ENCODE assay signal across 8 mouse cellular contexts in genomic region chr13:23685121-23685861, GRCm38 (mm10). TPM values are rescaled to one million over a fixed set of nuclear protein-coding genes. Genes with fewer than 3 reads are reported as not detected.
A peak's percentile ranks its signal among the peaks of the same experiment; 100 is the strongest.
DNase-seq lines count a peak whose midpoint lies in the region; ATAC-seq and TF ChIP-seq lines count a peak whose summit lies in the region.

No protein-coding gene starts in this region.

- WGBS in stomach, embryonic 15.5 days, result 2% methylated on average over 15 of the region's 15 CpGs

- no peak for ATAC-seq in stomach, embryonic 15.5 days (ENCODE audit: insufficient read depth, low FRiP score, low read depth)

- in situ Hi-C loops in ES-E14 (cut with MboI; ENCODE audit: low sequenced_read_pairs in 2 of 2, unreplicated experiment in 2 of 2), result loop anchor here in 1 of 2 experiments (25.0 kb wide), 1 partner anchor 1648 kb away; the partner anchor contains the start of genes Hist1h2ag, Hist1h2ah, Hist1h2bj and Hist1h2bk

- H3K36me3 ChIP-seq in ES-E14 (ENCODE audit: control insufficient read depth, insufficient read depth, low read length, poor library complexity, severe bottlenecking), result no peaks in the 10 kb centered on the region
- H3K36me3 ChIP-seq in erythroblast, embryonic 14.5 days (ENCODE audit: control insufficient read depth), result peaks cover 10% of the 10 kb centered on the region
- no peaks in the 10 kb centered on the region for H3K36me3 ChIP-seq in stomach, embryonic 15.5 days

- peak overlapping the region; percentile 45 to 47 for H3K4me3 ChIP-seq in ES-E14 (ENCODE audit: insufficient read depth in 1 of 2, low read depth in 1 of 2, low read length in 2 of 2, poor library complexity in 1 of 2, severe bottlenecking in 1 of 2)
- peak overlapping the region; percentile 79 for H3K4me3 ChIP-seq in erythroblast, embryonic 14.5 days (replicated peaks)
- H3K4me3 ChIP-seq in stomach, embryonic 15.5 days (replicated peaks), result peak overlapping the region; percentile 46

- H3K27me3 ChIP-seq in erythroblast, embryonic 14.5 days (ENCODE audit: control insufficient read depth), result no peaks in the 10 kb centered on the region
- H3K27me3 ChIP-seq in stomach, embryonic 15.5 days (replicated peaks), result no peaks in the 10 kb centered on the region

- peak overlapping the region; percentile 59 for H3K4me2 ChIP-seq in stomach, embryonic 15.5 days

- peak overlapping the region; percentile 5; the same call in 1 of the 2 replicates for H3K9ac ChIP-seq in ES-E14 (ENCODE audit: insufficient read depth, low read depth, low read length, poor library complexity, severe bottlenecking)
- H3K9ac ChIP-seq in stomach, embryonic 15.5 days, result peak overlapping the region; percentile 44

- peak overlapping the region; percentile 3; the same call in 1 of the 2 replicates for H3K27ac ChIP-seq in ES-E14 (ENCODE audit: insufficient read depth, low read depth, low read length, poor library complexity, severe bottlenecking)
- H3K27ac ChIP-seq in stomach, embryonic 15.5 days, result peak overlapping the region; percentile 97

- peak; percentile 26 to 86 for DNase-seq in adrenal gland, adult (ENCODE audit: inconsistent age in 2 of 2, low spot score in 1 of 2)
- no peak for DNase-seq in adrenal gland, postnatal 4 days (ENCODE audit: low spot score in 2 of 2)
- DNase-seq in ES-E14 (ENCODE audit: low read depth, low spot score), result no peak
- peak; percentile 67 for DNase-seq in hindlimb bud, embryonic 11.5 days (ENCODE audit: extremely low spot score, low read depth, low spot score)
- peak; percentile 45 for DNase-seq in lung, postnatal 36 days
- DNase-seq in frontal cortex, postnatal 10 days (ENCODE audit: low spot score in 2 of 2), result no peak

- no peaks in the 10 kb centered on the region for H3K9me3 ChIP-seq in ES-E14 (ENCODE audit: control insufficient read depth, insufficient read depth, low read depth, low read length)
- no peaks in the 10 kb centered on the region for H3K9me3 ChIP-seq in erythroblast, embryonic 14.5 days (ENCODE audit: control insufficient read depth, low read length)
- H3K9me3 ChIP-seq in stomach, embryonic 15.5 days, result no peaks in the 10 kb centered on the region

- peaks cover 0 to 4% of the 10 kb centered on the region in 2 experiments; a peak in 1 of 4 replicates for H3K4me1 ChIP-seq in ES-E14 (ENCODE audit: control insufficient read depth in 2 of 2, insufficient read depth in 2 of 2, low read length in 2 of 2, poor library complexity in 1 of 2)
- H3K4me1 ChIP-seq in erythroblast, embryonic 14.5 days (ENCODE audit: control insufficient read depth), result peaks cover 68% of the 10 kb centered on the region
- peaks cover 6% of the 10 kb centered on the region for H3K4me1 ChIP-seq in stomach, embryonic 15.5 days

TF ChIP-seq in ES-E14, 5 proteins besides CTCF, POLR2A, EP300 and RAD21:
- no peak for TF ChIP-seq CHD2 (IDR thresholded peaks at IDR 0.05; ENCODE audit: low read depth, low read length)
- TF ChIP-seq ZNF384 (IDR thresholded peaks at IDR 0.05; ENCODE audit: low read depth, low read length), result no peak
- no peak for TF ChIP-seq ZC3H11A (IDR thresholded peaks at IDR 0.05; ENCODE audit: borderline replicate concordance, low read depth, low read length)
- TF ChIP-seq MAFK (IDR thresholded peaks at IDR 0.05; ENCODE audit: insufficient read depth, low read depth, low read length), result no peak
- TF ChIP-seq HCFC1 (IDR thresholded peaks at IDR 0.05; ENCODE audit: borderline replicate concordance, insufficient read depth, low read length), result no peak

RNA-seq across cellular contexts. Expression of gene Hist1h2bc, which starts 1.3 kb away (rescaled TPM):
- total RNA-seq in adrenal gland, postnatal 4 days (2021), result 10 to 100 TPM; 92.5 to 95.2 TPM
- total RNA-seq in ES-E14 (2012; rRNA removed), result 355 and 545 TPM in 2 replicates
- 17.5 and 20.6 TPM in 2 replicates for polyA plus RNA-seq in erythroblast, embryonic 14.5 days (2012)
- polyA plus RNA-seq in stomach, embryonic 15.5 days (2015; fragmentation: Nextera tagmentation; extraction: Ambion mirVana), result 104 and 105 TPM in 2 replicates

RNA-seq across cellular contexts. Expression of gene Hist1h2ac, which starts 1.5 kb away (rescaled TPM):
- total RNA-seq in adrenal gland, postnatal 4 days (2021), result 10 to 100 TPM; 13.0 to 15.5 TPM
- total RNA-seq in ES-E14 (2012; rRNA removed), result 112 and 141 TPM in 2 replicates
- polyA plus RNA-seq in erythroblast, embryonic 14.5 days (2012), result 1.1 and 2.1 TPM in 2 replicates
- 1.9 and 2.4 TPM in 2 replicates for polyA plus RNA-seq in stomach, embryonic 15.5 days (2015; fragmentation: Nextera tagmentation; extraction: Ambion mirVana)

RNA-seq across cellular contexts. Expression of gene Hist1h1t, which starts 10.3 kb away (rescaled TPM):
- 1 to 10 TPM; 1.8 to 2.2 TPM for total RNA-seq in adrenal gland, postnatal 4 days (2021)
- total RNA-seq in ES-E14 (2012; rRNA removed), result 7.7 and 13.3 TPM in 2 replicates
- 0.10 TPM in 1 of 2 replicates, not detected in the other for polyA plus RNA-seq in erythroblast, embryonic 14.5 days (2012)
- polyA plus RNA-seq in stomach, embryonic 15.5 days (2015; fragmentation: Nextera tagmentation; extraction: Ambion mirVana), result 0.19 TPM in 1 of 2 replicates, not detected in the other

RNA-seq across cellular contexts. Expression of gene Hist1h4c, which starts 13.0 kb away (rescaled TPM):
- 100 to 1,000 TPM; 220 to 275 TPM for total RNA-seq in adrenal gland, postnatal 4 days (2021)
- total RNA-seq in ES-E14 (2012; rRNA removed), result 326 and 496 TPM in 2 replicates
- polyA plus RNA-seq in erythroblast, embryonic 14.5 days (2012), result 0.93 and 3.0 TPM in 2 replicates
- 4.0 and 6.1 TPM in 2 replicates for polyA plus RNA-seq in stomach, embryonic 15.5 days (2015; fragmentation: Nextera tagmentation; extraction: Ambion mirVana)

RNA-seq across cellular contexts. Expression of gene Hfe, which starts 25.4 kb away (rescaled TPM):
- 10 to 100 TPM; 24.4 to 26.7 TPM for total RNA-seq in adrenal gland, postnatal 4 days (2021)
- 1.1 and 1.5 TPM in 2 replicates for total RNA-seq in ES-E14 (2012; rRNA removed)
- 0.15 and 0.53 TPM in 2 replicates for polyA plus RNA-seq in erythroblast, embryonic 14.5 days (2012)
- polyA plus RNA-seq in stomach, embryonic 15.5 days (2015; fragmentation: Nextera tagmentation; extraction: Ambion mirVana), result 7.9 and 8.8 TPM in 2 replicates

Comparison
In these comparisons a context has a peak if more than half of its experiments do, and no peak if none do; other contexts are left out.
1. DNase-seq: peak in adrenal gland, adult (2 of 2), hindlimb bud, embryonic 11.5 days (single experiment) and lung, postnatal 36 days (single experiment); none in adrenal gland, postnatal 4 days (0 of 2), ES-E14 (single experiment) and frontal cortex, postnatal 10 days (0 of 2).
2. Peak in every context shown above with its lines, with median percentiles within 50 percentile points of each other: H3K4me3 ChIP-seq.